Mouse (Mus musculus) embryonic facial prominence, embryonic 15.5 days (tissue): ENCODE measurements at regions not wholly inside any gene's neighbourhood (a gene's known extent, or its start where the extent isn't known, plus 50 kb on each side); places are given as distances from the start of the nearest gene placed in this dataset.

Experiments
- ATAC-seq: fragments of 200-750 bp; cut with Nextera tagmentation; 2 replicates; pipeline ENCODE4 v1.8.0; 2017; ENCODE audit warnings: low read depth, moderate TSS enrichment; ENCODE audit not compliant: insufficient number of reproducible peaks, low FRiP score, low TSS enrichment
- H3K27ac ChIP-seq: fragments of 300-500 bp; sonication (generic); replicated peaks from 2 replicates; pipeline ENCODE4 v1.5.1; 2015; ENCODE audit warnings: mild to moderate bottlenecking, inconsistent platforms
- H3K27me3 ChIP-seq: fragments of 300-500 bp; sonication (generic); 2 replicates; pipeline ENCODE4 v1.6.1; 2015; ENCODE audit warnings: inconsistent platforms
- H3K36me3 ChIP-seq: fragments of 300-500 bp; sonication (generic); 2 replicates; pipeline ENCODE4 v1.6.1; 2015; ENCODE audit warnings: mild to moderate bottlenecking, inconsistent platforms
- H3K4me1 ChIP-seq: fragments of 300-500 bp; sonication (generic); 2 replicates; pipeline ENCODE4 v1.6.1; 2015; ENCODE audit warnings: inconsistent platforms
- H3K4me2 ChIP-seq: fragments of 300-500 bp; sonication (generic); replicated peaks from 2 replicates; pipeline ENCODE4 v1.6.1; 2015; ENCODE audit warnings: mild to moderate bottlenecking, inconsistent platforms
- H3K4me3 ChIP-seq: fragments of 300-500 bp; sonication (generic); replicated peaks from 2 replicates; pipeline ENCODE4 v1.5.1; 2015; ENCODE audit warnings: mild to moderate bottlenecking, inconsistent platforms
- H3K9ac ChIP-seq: fragments of 300-500 bp; sonication (generic); 2 replicates; pipeline ENCODE4 v1.6.1; 2015; ENCODE audit warnings: inconsistent platforms
- H3K9me3 ChIP-seq: fragments of 300-500 bp; sonication (generic); replicated peaks from 2 replicates; pipeline ENCODE4 v1.6.1; 2016; ENCODE audit warnings: inconsistent platforms
- WGBS: fragments of 180-500 bp; shearing (Covaris S2); methylation state at CpG from one replicate; pipeline ENCODE4 v1.1.7; 2015; 5-methylcytosine and 5-hydroxymethylcytosine counted together

DNA sequence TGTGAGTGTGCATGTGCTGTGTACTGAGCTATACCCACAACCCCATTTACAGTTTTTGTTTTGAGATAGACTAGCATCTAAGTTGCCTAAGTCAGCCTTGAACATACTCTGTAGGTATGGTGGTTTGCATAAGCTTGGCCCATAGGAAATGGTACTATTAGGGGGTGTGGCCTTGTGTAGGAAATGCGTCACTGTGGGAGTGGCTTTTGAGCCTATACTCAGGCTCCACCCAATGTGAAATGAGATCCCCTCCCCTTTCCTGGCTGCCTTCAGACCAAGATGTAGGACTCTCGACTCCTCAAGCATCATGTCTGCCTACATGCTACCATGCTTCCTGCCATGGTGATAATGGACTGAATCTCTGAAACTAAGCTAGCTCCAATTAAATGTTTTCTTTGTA, 109.5 kb upstream of the Frmd6 start:
- H3K4me2 ChIP-seq, result no peak overlapping the region
- 92% methylated on average over 2 of the region's 2 CpGs for WGBS
- no peak overlapping the region for H3K9ac ChIP-seq
- H3K4me3 ChIP-seq, result no peak overlapping the region
- H3K4me1 ChIP-seq, result peaks cover 41% of the 10 kb centered on the region
- no peaks in the 10 kb centered on the region for H3K9me3 ChIP-seq
- no peak for ATAC-seq
- no peak overlapping the region for H3K27ac ChIP-seq
- no peaks in the 10 kb centered on the region for H3K36me3 ChIP-seq
- no peaks in the 10 kb centered on the region for H3K27me3 ChIP-seq

DNA sequence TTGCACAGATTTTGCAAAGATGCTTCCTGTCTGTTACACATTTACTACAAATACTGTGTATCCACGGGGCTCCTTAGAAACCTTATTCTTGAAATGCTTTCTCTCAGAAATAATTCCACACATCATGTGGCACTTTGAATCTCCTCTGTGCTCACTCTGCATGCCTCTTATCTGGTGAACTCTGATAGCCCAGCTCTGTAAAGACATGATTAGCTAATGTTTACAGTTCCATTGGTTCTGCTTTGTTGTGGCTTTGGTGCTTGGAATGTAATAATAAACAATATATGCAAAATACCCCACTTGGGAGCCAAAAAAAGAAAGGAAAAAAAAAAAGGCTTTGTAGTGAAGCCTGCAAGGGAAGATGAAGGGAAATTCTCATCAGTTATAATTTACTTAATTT, 106.7 kb upstream of the Frmd6 start:
- Histone ChIP-seq H3K36me3 (no peaks in the 10 kb centered on the region), H3K9me3 (no peaks in the 10 kb centered on the region), H3K27me3 (no peaks in the 10 kb centered on the region), H3K9ac (no peak overlapping the region), H3K4me1 (peaks cover 27% of the 10 kb centered on the region), H3K4me2 (no peak overlapping the region), H3K27ac (0 out of 2 replicates have a peak overlapping the region, but pooled peaks have one; percentile 68), H3K4me3 (no peak overlapping the region)
- WGBS, result 28% methylated on average over 1 of the region's 1 CpGs
- ATAC-seq, result no peak

- no peaks in the 10 kb centered on the region for H3K36me3 ChIP-seq
- 28% methylated on average over 4 of the region's 4 CpGs for WGBS
- no peak for ATAC-seq
- H3K27me3 ChIP-seq, result no peaks in the 10 kb centered on the region
- no peak overlapping the region for H3K4me2 ChIP-seq
- H3K9me3 ChIP-seq, result no peaks in the 10 kb centered on the region
- no peak overlapping the region for H3K9ac ChIP-seq
- H3K27ac ChIP-seq, result peak overlapping the region; percentile 68
- no peak overlapping the region for H3K4me3 ChIP-seq
- H3K4me1 ChIP-seq, result peaks cover 23% of the 10 kb centered on the region
Measured at GRCm38 (mm10) chr12:70719255-70719654, 106.1 kb upstream of the Frmd6 start.

GRCm38 (mm10) chr12:70720178-70720894, 105.0 kb upstream of the Frmd6 start:
- Histone ChIP-seq H3K9me3 (no peaks in the 10 kb centered on the region), H3K4me3 (no peak overlapping the region), H3K4me2 (no peak overlapping the region), H3K4me1 (peaks cover 20% of the 10 kb centered on the region), H3K27ac (peak overlapping the region; percentile 68), H3K9ac (no peak overlapping the region), H3K36me3 (no peaks in the 10 kb centered on the region), H3K27me3 (no peaks in the 10 kb centered on the region)
- ATAC-seq, result no peak
- 51% methylated on average over 12 of the region's 12 CpGs for WGBS

- 96% methylated on average over 1 of the region's 1 CpGs for WGBS
Measured at GRCm38 (mm10) chr12:70725326-70725725, 100.0 kb upstream of the Frmd6 start.

GRCm38 (mm10) chr12:70727496-70728259, 97.6 kb upstream of the Frmd6 start:
- WGBS, result 67% methylated on average over 10 of the region's 10 CpGs
- H3K4me2 ChIP-seq, result no peak overlapping the region
- H3K4me3 ChIP-seq, result no peak overlapping the region
- H3K9ac ChIP-seq, result no peak overlapping the region
- H3K27me3 ChIP-seq, result no peaks in the 10 kb centered on the region
- no peaks in the 10 kb centered on the region for H3K4me1 ChIP-seq
- H3K27ac ChIP-seq, result no peak overlapping the region
- no peak for ATAC-seq
- no peaks in the 10 kb centered on the region for H3K9me3 ChIP-seq
- no peaks in the 10 kb centered on the region for H3K36me3 ChIP-seq

More at GRCm38 (mm10) chr12:70725326-70725725, 100.0 kb upstream of the Frmd6 start:
- Histone ChIP-seq H3K4me2 (no peak overlapping the region), H3K9me3 (no peaks in the 10 kb centered on the region), H3K4me1 (peaks cover 4% of the 10 kb centered on the region; the same call in 1 of the 2 replicates), H3K4me3 (no peak overlapping the region), H3K27ac (no peak overlapping the region), H3K27me3 (no peaks in the 10 kb centered on the region), H3K9ac (no peak overlapping the region), H3K36me3 (no peaks in the 10 kb centered on the region)
- no peak for ATAC-seq

GRCm38 (mm10) chr12:70728407-70728806, 96.9 kb upstream of the Frmd6 start:
- Histone ChIP-seq H3K9me3 (no peaks in the 10 kb centered on the region), H3K36me3 (no peaks in the 10 kb centered on the region), H3K27ac (no peak overlapping the region), H3K4me1 (no peaks in the 10 kb centered on the region), H3K4me3 (no peak overlapping the region), H3K27me3 (no peaks in the 10 kb centered on the region), H3K4me2 (no peak overlapping the region), H3K9ac (no peak overlapping the region)
- no peak for ATAC-seq
- WGBS, result 88% methylated on average over 1 of the region's 1 CpGs

GRCm38 (mm10) chr12:70729961-70730360, 95.4 kb upstream of the Frmd6 start:
- H3K4me1 ChIP-seq, result no peaks in the 10 kb centered on the region
- H3K27ac ChIP-seq, result no peak overlapping the region
- ATAC-seq, result no peak
- no peaks in the 10 kb centered on the region for H3K9me3 ChIP-seq
- no peaks in the 10 kb centered on the region for H3K36me3 ChIP-seq
- no peak overlapping the region for H3K4me3 ChIP-seq
- no peak overlapping the region for H3K9ac ChIP-seq
- H3K27me3 ChIP-seq, result no peaks in the 10 kb centered on the region
- 48% methylated on average over 6 of the region's 6 CpGs for WGBS
- H3K4me2 ChIP-seq, result no peak overlapping the region

DNA sequence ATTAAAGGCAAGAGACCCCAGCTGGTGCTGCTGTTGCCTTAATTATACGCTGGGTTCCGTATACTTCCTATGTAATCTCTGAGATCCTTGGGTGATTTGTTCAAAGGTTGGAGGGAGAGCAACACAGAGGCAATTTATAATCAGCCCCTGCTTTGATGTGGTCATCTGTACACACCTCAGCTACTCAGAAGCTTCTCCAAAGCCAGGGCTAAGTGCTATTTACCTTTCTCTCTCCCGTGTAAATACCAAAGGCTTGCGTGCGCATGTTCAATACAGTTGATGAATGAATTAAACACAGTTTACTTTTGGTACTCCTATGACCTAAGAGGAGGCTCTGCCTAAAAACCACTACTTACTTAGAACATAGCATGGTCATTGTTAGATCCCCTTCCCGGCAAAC, 93.8 kb upstream of the Frmd6 start:
- 81% methylated on average over 6 of the region's 6 CpGs for WGBS
- no peaks in the 10 kb centered on the region for H3K9me3 ChIP-seq
- H3K27ac ChIP-seq, result no peak overlapping the region
- no peak overlapping the region for H3K9ac ChIP-seq
- no peak overlapping the region for H3K4me2 ChIP-seq
- no peak overlapping the region for H3K4me3 ChIP-seq
- H3K27me3 ChIP-seq, result no peaks in the 10 kb centered on the region
- H3K4me1 ChIP-seq, result no peaks in the 10 kb centered on the region
- no peaks in the 10 kb centered on the region for H3K36me3 ChIP-seq
- no peak for ATAC-seq

DNA sequence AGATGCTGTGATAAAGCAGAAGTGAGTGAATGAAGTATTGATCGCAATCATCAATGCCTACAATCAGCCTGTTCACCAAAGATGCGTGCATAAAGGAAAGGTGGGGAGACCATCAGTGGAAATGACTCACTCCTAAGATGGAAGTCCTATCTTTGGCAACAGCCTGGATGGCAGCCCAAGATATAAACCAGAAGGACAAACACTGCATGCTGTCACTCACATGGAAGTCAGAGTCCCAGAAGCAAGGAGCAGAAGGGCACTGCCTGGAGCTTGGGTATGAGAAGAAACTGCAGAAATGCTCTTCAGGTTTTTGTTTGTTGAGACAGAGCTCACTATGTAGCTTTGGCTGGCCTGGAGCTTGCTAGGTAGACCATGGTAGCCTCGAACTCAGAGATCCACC, 92.7 kb upstream of the Frmd6 start:
- WGBS, result 88% methylated on average over 3 of the region's 3 CpGs
- Histone ChIP-seq H3K4me1 (no peaks in the 10 kb centered on the region), H3K4me2 (no peak overlapping the region), H3K27ac (no peak overlapping the region), H3K27me3 (no peaks in the 10 kb centered on the region), H3K36me3 (no peaks in the 10 kb centered on the region), H3K9me3 (no peaks in the 10 kb centered on the region), H3K9ac (no peak overlapping the region), H3K4me3 (no peak overlapping the region)
- ATAC-seq, result no peak

GRCm38 (mm10) chr12:70738554-70738953, 86.8 kb upstream of the Frmd6 start:
- Histone ChIP-seq H3K27me3 (no peaks in the 10 kb centered on the region), H3K4me3 (no peak overlapping the region), H3K9me3 (no peaks in the 10 kb centered on the region), H3K36me3 (no peaks in the 10 kb centered on the region), H3K4me2 (no peak overlapping the region), H3K27ac (no peak overlapping the region), H3K4me1 (no peaks in the 10 kb centered on the region), H3K9ac (no peak overlapping the region)
- ATAC-seq, result no peak
- WGBS, result 76% methylated on average over 3 of the region's 3 CpGs
